Mouse (Mus musculus) CH12.LX (cell line): ENCODE measurements around the gene Olfr78. TPM values are rescaled to one million over a fixed set of nuclear protein-coding genes. Genes with fewer than 3 reads are reported as not detected.

Source experiments
- DNase-seq: peaks from one replicate; pipeline ENCODE4 v3.0.0-alpha.2; 2013; ENCODE audit errors: extremely low read depth
- H3K27ac ChIP-seq: 2 replicates; pipeline ENCODE4 v1.5.1; 2012; ENCODE audit warnings: low read depth, mild to moderate bottlenecking, control low read depth, moderate library complexity; ENCODE audit not compliant: insufficient read depth
- H3K27me3 ChIP-seq: replicated peaks from 2 replicates; pipeline ENCODE3; 2012; ENCODE audit warnings: inconsistent platforms
- H3K36me3 ChIP-seq, 2 experiments: replicated peaks in 1 of 2; 2 replicates each; pipeline versions ENCODE3 to v1.6.1; 2012; ENCODE audit warnings: inconsistent platforms in 1 of 2, low read length in 1 of 2, mild to moderate bottlenecking in 1 of 2, mixed read lengths in 1 of 2, moderate library complexity in 1 of 2; ENCODE audit not compliant: control insufficient read depth in 1 of 2, insufficient read depth in 1 of 2
- H3K4me1 ChIP-seq, 2 experiments: 2 replicates each; pipeline ENCODE4 v1.6.1; 2012; ENCODE audit warnings: inconsistent platforms in 1 of 2, moderate library complexity in 1 of 2; ENCODE audit not compliant: insufficient read depth in 2 of 2, control insufficient read depth in 1 of 2
- H3K4me2 ChIP-seq: 2 replicates; pipeline ENCODE4 v1.6.1; 2012; ENCODE audit warnings: low read depth, mild to moderate bottlenecking, control low read depth; ENCODE audit not compliant: poor library complexity, insufficient read depth, severe bottlenecking
- H3K4me3 ChIP-seq, 3 experiments: fragments of 150-350 bp in 1 of 3; sonication (generic) in 1 of 3; replicated peaks in 1 of 3; 2 replicates each; pipeline versions ENCODE3 to v1.5.1; 2011 to 2012; ENCODE audit warnings: low read depth in 2 of 3, low read length in 2 of 3, mild to moderate bottlenecking in 2 of 3, moderate library complexity in 2 of 3, control low read depth in 1 of 3, improper control_type of control experiment in 1 of 3, inconsistent platforms in 1 of 3, mixed read lengths in 1 of 3; ENCODE audit not compliant: poor library complexity in 1 of 3
- H3K79me2 ChIP-seq: replicated peaks from 2 replicates; pipeline ENCODE4 v1.6.1; 2012; ENCODE audit warnings: mild to moderate bottlenecking, moderate library complexity; ENCODE audit not compliant: control insufficient read depth, poor library complexity, insufficient read depth, severe bottlenecking; ENCODE audit errors: extremely low read depth
- H3K9ac ChIP-seq: 2 replicates; pipeline ENCODE4 v1.6.1; 2012; ENCODE audit warnings: low read depth, mild to moderate bottlenecking, control low read depth, moderate library complexity; ENCODE audit not compliant: insufficient read depth
- H3K9me3 ChIP-seq: replicated peaks from 2 replicates; pipeline ENCODE3; 2012; ENCODE audit warnings: low read length, inconsistent platforms, mixed read lengths
- BHLHE40 ChIP-seq: IDR thresholded peaks from 2 replicates; pipeline ENCODE4 v1.6.1; 2011; ENCODE audit warnings: mild to moderate bottlenecking, low read depth, low read length, improper control_type of control experiment
- CHD1 ChIP-seq: IDR thresholded peaks from 2 replicates; pipeline ENCODE4 v1.6.1; 2012; ENCODE audit warnings: low read depth, low read length, improper control_type of control experiment, inconsistent platforms
- CHD2 ChIP-seq: IDR thresholded peaks from 2 replicates; pipeline ENCODE4 v1.6.1; 2011; ENCODE audit warnings: low read length, improper control_type of control experiment
- EP300 ChIP-seq: IDR thresholded peaks from 2 replicates; pipeline ENCODE4 v1.6.1; 2011; ENCODE audit warnings: low read length, improper control_type of control experiment
- JUN ChIP-seq: IDR thresholded peaks from 2 replicates; pipeline ENCODE4 v1.6.1; 2011; ENCODE audit warnings: low read depth, mild to moderate bottlenecking, low read length, improper control_type of control experiment, moderate library complexity; ENCODE audit not compliant: insufficient read depth
- JUND ChIP-seq: conservative IDR thresholded peaks from 2 replicates; pipeline ENCODE4 v1.6.1; 2011; ENCODE audit warnings: low read depth, low read length, improper control_type of control experiment
- KAT2A ChIP-seq: IDR thresholded peaks from 2 replicates; pipeline ENCODE4 v1.6.1; 2012; ENCODE audit warnings: low read length, improper control_type of control experiment, inconsistent platforms; ENCODE audit not compliant: insufficient replicate concordance
- MAFK ChIP-seq: IDR thresholded peaks from 2 replicates; pipeline ENCODE4 v1.6.1; 2011; ENCODE audit warnings: low read length, improper control_type of control experiment; ENCODE audit not compliant: insufficient replicate concordance
- MAX ChIP-seq: IDR thresholded peaks from 2 replicates; pipeline ENCODE4 v1.6.1; 2011; ENCODE audit warnings: low read length, improper control_type of control experiment
- MAZ ChIP-seq: IDR thresholded peaks from 2 replicates; pipeline ENCODE4 v1.6.1; 2012; ENCODE audit warnings: low read depth, mild to moderate bottlenecking, inconsistent platforms, low read length, improper control_type of control experiment, moderate library complexity
- MYC ChIP-seq: IDR thresholded peaks from 2 replicates; pipeline ENCODE4 v1.6.1; 2011; ENCODE audit warnings: low read depth, mild to moderate bottlenecking, improper control_type of control experiment, low read length
- POLR2A ChIP-seq: IDR thresholded peaks from 2 replicates; pipeline ENCODE4 v1.6.1; 2011; ENCODE audit warnings: low read depth, mild to moderate bottlenecking, improper control_type of control experiment, low read length
- POLR2AphosphoS2 ChIP-seq: IDR thresholded peaks from 2 replicates; pipeline ENCODE4 v1.6.1; 2011; ENCODE audit warnings: low read depth, low read length, improper control_type of control experiment
- RAD21 ChIP-seq: IDR thresholded peaks from 2 replicates; pipeline ENCODE4 v1.6.1; 2011; ENCODE audit warnings: low read depth, mild to moderate bottlenecking, low read length, improper control_type of control experiment, moderate library complexity
- RCOR1 ChIP-seq: conservative IDR thresholded peaks from 2 replicates; pipeline ENCODE4 v1.6.1; 2012; ENCODE audit warnings: low read depth, mild to moderate bottlenecking, inconsistent platforms, low read length, improper control_type of control experiment
- ZC3H11A ChIP-seq: IDR thresholded peaks from 2 replicates; pipeline ENCODE4 v1.6.1; 2012; ENCODE audit warnings: low read depth, mild to moderate bottlenecking, inconsistent platforms, low read length, improper control_type of control experiment
- ZKSCAN1 ChIP-seq: IDR thresholded peaks from 2 replicates; pipeline ENCODE4 v1.6.1; 2012; ENCODE audit warnings: low read depth, inconsistent platforms, low read length, improper control_type of control experiment, borderline replicate concordance
- dilution Hi-C: fragments of 300-500 bp; cut with MboI; formaldehyde crosslinking; loops from 2 replicates; pipeline ENCODE4 v1.14.3; 2020; ENCODE audit warnings: low sequenced_read_pairs; ENCODE audit not compliant: extremely low pct_unique_long_range_greater_than_20kb, extremely low pct_ligation_motif_present
- in situ Hi-C: fragments of 300-500 bp; cut with MboI; formaldehyde crosslinking; loops from 3 replicates; pipeline ENCODE4 v1.14.3; 2019; ENCODE audit warnings: low sequenced_read_pairs, low pct_ligation_motif_present, low pct_unique_long_range_greater_than_20kb, mixed read lengths
- polyA plus RNA-seq: library from polyadenylated mRNA; unstranded; fragments of >175 nt; gene quantifications from 2 replicates; pipeline ENCODE4 v1.2.1, GENCODE M21; 2012; ENCODE audit warnings: low read depth; ENCODE audit not compliant: insufficient read length
- total RNA-seq, 2 experiments: library from RNA; depleted of rRNA; stranded (reverse); fragments of 300-350 nt in 1 of 2; fragments of >200 nt in 1 of 2; gene quantifications; 2 replicates each; pipeline ENCODE4 v1.2.3; 2012 to 2014

Olfr78 gene
- total and polyA plus RNA-seq, 3 experiments = not detected

GRCm38 (mm10) chr7:102701915-102702314 is 57.4 kb downstream of the Olfr78 start, which contains the start of gene Olfr558:
Gene Olfr558 (plus strand): TSS chr7:102702215.
- Histone ChIP-seq H3K36me3 (no peaks in the 10 kb centered on the region), H3K79me2 (no peaks in the 10 kb centered on the region), H3K4me1 (0 out of 4 replicates have a peak, but pooled peaks cover 0 to 2% of the 10 kb centered on the region in 2 experiments), H3K9ac (no peak within 1 kb of the TSS), H3K4me3 (no peak within 1 kb of the TSS), H3K4me2 (no peak within 1 kb of the TSS), H3K27me3 (no peaks in the 10 kb centered on the region), H3K9me3 (no peaks in the 10 kb centered on the region), H3K27ac (no peak within 1 kb of the TSS)
- no peak for TF ChIP-seq POLR2AphosphoS2
- no peak for TF ChIP-seq MAFK
- no peak for TF ChIP-seq ZC3H11A
- TF ChIP-seq MAX = no peak
- TF ChIP-seq CHD2 = no peak
- no peak for TF ChIP-seq ZKSCAN1
- no peak for TF ChIP-seq EP300
- TF ChIP-seq JUND = no peak
- TF ChIP-seq RCOR1 = no peak
- no peak for DNase-seq
- in situ Hi-C loops = no loop called here
- dilution Hi-C loops = no loop called here

- in situ Hi-C loops (no loop called here), dilution Hi-C loops (no loop called here)
- no peak for DNase-seq
- H3K4me1 ChIP-seq = 0 out of 4 replicates have a peak, but pooled peaks cover 0 to 2% of the 10 kb centered on the region in 2 experiments
- peaks cover 5% of the 10 kb centered on the region for H3K27me3 ChIP-seq
- H3K27ac ChIP-seq = no peak overlapping the region
- no peak overlapping the region for H3K4me2 ChIP-seq
- no peaks in the 10 kb centered on the region for H3K9me3 ChIP-seq
- H3K79me2 ChIP-seq = no peaks in the 10 kb centered on the region
- no peak overlapping the region for H3K4me3 ChIP-seq
- H3K36me3 ChIP-seq = no peaks in the 10 kb centered on the region
- TF ChIP-seq EP300 (no peak), RCOR1 (no peak), CHD2 (no peak), ZKSCAN1 (no peak), BHLHE40 (no peak), MAZ (no peak), RAD21 (no peak), POLR2A (no peak), CHD1 (no peak), JUN (no peak), KAT2A (no peak), MYC (no peak)
- H3K9ac ChIP-seq = no peak overlapping the region
These were observed 60.8 kb downstream of the Olfr78 start for GRCm38 (mm10) chr7:102698461-102698860.
